Mouse (Mus musculus) stomach, postnatal 0 days (tissue): ENCODE measurements at regions not wholly inside any gene's neighbourhood (a gene's known extent, or its start where the extent isn't known, plus 50 kb on each side); places are given as distances from the start of the nearest gene placed in this dataset.

ENCODE experiments used
- ATAC-seq: fragments of 200-750 bp; cut with Nextera tagmentation; 2 replicates; pipeline ENCODE4 v1.8.0; 2017; ENCODE audit not compliant: low FRiP score, low TSS enrichment
- DNase-seq: peaks from one replicate; pipeline ENCODE4 v3.0.0-alpha.2; 2016; ENCODE audit warnings: low spot score
- H3K27ac ChIP-seq: fragments of 300-500 bp; sonication (generic); replicated peaks from 2 replicates; pipeline ENCODE4 v1.5.1; 2014; ENCODE audit warnings: mild to moderate bottlenecking, control low read depth
- H3K27me3 ChIP-seq: fragments of 300-500 bp; sonication (generic); 2 replicates; pipeline ENCODE4 v1.6.1; 2014; ENCODE audit warnings: low read length; ENCODE audit not compliant: control insufficient read depth, insufficient read depth
- H3K36me3 ChIP-seq: fragments of 300-500 bp; sonication (generic); 2 replicates; pipeline ENCODE4 v1.6.1; 2014; ENCODE audit warnings: low read length, mixed read lengths; ENCODE audit not compliant: control insufficient read depth, insufficient read depth
- H3K4me1 ChIP-seq: fragments of 300-500 bp; sonication (generic); replicated peaks from 2 replicates; pipeline ENCODE4 v1.6.1; 2014; ENCODE audit warnings: antibody characterized with exemption; ENCODE audit not compliant: control insufficient read depth, insufficient read depth
- H3K4me2 ChIP-seq: fragments of 300-500 bp; sonication (generic); replicated peaks from 2 replicates; pipeline ENCODE4 v1.6.1; 2014; ENCODE audit warnings: low read depth, mild to moderate bottlenecking, control low read depth, moderate library complexity
- H3K4me3 ChIP-seq: fragments of 300-500 bp; sonication (generic); 2 replicates; pipeline ENCODE4 v1.5.1; 2014; ENCODE audit warnings: low read depth, low read length, control low read depth
- H3K9ac ChIP-seq: fragments of 300-500 bp; sonication (generic); 2 replicates; pipeline ENCODE4 v1.6.1; 2014; ENCODE audit warnings: mild to moderate bottlenecking, low read length, control low read depth, mixed read lengths
- H3K9me3 ChIP-seq: fragments of 300-500 bp; sonication (generic); 2 replicates; pipeline ENCODE4 v1.6.1; 2016; ENCODE audit warnings: low read length; ENCODE audit not compliant: control insufficient read depth
- CTCF ChIP-seq: IDR thresholded peaks from 2 replicates; pipeline ENCODE4 v1.5.1; 2016; ENCODE audit warnings: antibody characterized with exemption, low read depth, mild to moderate bottlenecking, moderate library complexity
- EP300 ChIP-seq: optimal IDR thresholded peaks from 2 replicates; pipeline ENCODE3; 2016; ENCODE audit warnings: antibody characterized with exemption
- WGBS: fragments of 180-500 bp; shearing (Covaris S2); extraction: QIAGEN DNeasy Blood & Tissue Kit; methylation state at CpG from one replicate; pipeline ENCODE4 v1.1.7; 2014; 5-methylcytosine and 5-hydroxymethylcytosine counted together

GRCm38 (mm10) chr3:120732391-120732790 is 439.1 kb downstream of the Rwdd3 start:
- DNase-seq = no peak
- no peaks in the 10 kb centered on the region for H3K9me3 ChIP-seq
- no peak overlapping the region for H3K9ac ChIP-seq
- ATAC-seq = no peak
- H3K36me3 ChIP-seq = no peaks in the 10 kb centered on the region
- no peak overlapping the region for H3K27ac ChIP-seq
- no peak overlapping the region for H3K4me2 ChIP-seq
- WGBS = 89% methylated on average over 8 of the region's 8 CpGs
- H3K27me3 ChIP-seq = no peaks in the 10 kb centered on the region
- TF ChIP-seq CTCF (no peak), EP300 (no peak)
- no peaks in the 10 kb centered on the region for H3K4me1 ChIP-seq
- no peak overlapping the region for H3K4me3 ChIP-seq

- 77% methylated on average over 9 of the region's 9 CpGs for whole genome bisulfite sequencing
- no peaks in the 10 kb centered on the region for H3K36me3 ChIP-seq
- H3K9me3 ChIP-seq = no peaks in the 10 kb centered on the region
Measured at GRCm38 (mm10) chr3:120731287-120731686, 440.2 kb downstream of the Rwdd3 start.

GRCm38 (mm10) chr3:120730225-120730624 is 441.3 kb downstream of the Rwdd3 start:
- no peaks in the 10 kb centered on the region for H3K4me1 ChIP-seq
- no peaks in the 10 kb centered on the region for H3K9me3 ChIP-seq
- H3K27me3 ChIP-seq = no peaks in the 10 kb centered on the region
- H3K9ac ChIP-seq = no peak overlapping the region
- 25% methylated on average over 4 of the region's 4 CpGs for WGBS
- no peak overlapping the region for H3K4me3 ChIP-seq
- no peak for TF ChIP-seq CTCF
- TF ChIP-seq EP300 = no peak
- H3K36me3 ChIP-seq = no peaks in the 10 kb centered on the region
- H3K27ac ChIP-seq = no peak overlapping the region
- DNase-seq (no peak), ATAC-seq (no peak)
- no peak overlapping the region for H3K4me2 ChIP-seq

More at GRCm38 (mm10) chr3:120731287-120731686, 440.2 kb downstream of the Rwdd3 start:
- DNase-seq = no peak
- no peak overlapping the region for H3K4me3 ChIP-seq
- ATAC-seq = no peak
- H3K27ac ChIP-seq = no peak overlapping the region
- no peaks in the 10 kb centered on the region for H3K4me1 ChIP-seq
- H3K4me2 ChIP-seq = no peak overlapping the region
- H3K9ac ChIP-seq = no peak overlapping the region
- H3K27me3 ChIP-seq = no peaks in the 10 kb centered on the region
- TF ChIP-seq EP300 (no peak), CTCF (no peak)

GRCm38 (mm10) chr3:120729671-120730070 is 441.8 kb downstream of the Rwdd3 start:
- TF ChIP-seq EP300 = no peak
- no peak for TF ChIP-seq CTCF
- H3K36me3 ChIP-seq = no peaks in the 10 kb centered on the region
- no peaks in the 10 kb centered on the region for H3K4me1 ChIP-seq
- H3K27me3 ChIP-seq = no peaks in the 10 kb centered on the region
- H3K9ac ChIP-seq = no peak overlapping the region
- H3K4me2 ChIP-seq = no peak overlapping the region
- no peak overlapping the region for H3K4me3 ChIP-seq
- H3K27ac ChIP-seq = no peak overlapping the region
- 35% methylated on average over 5 of the region's 5 CpGs for WGBS
- no peaks in the 10 kb centered on the region for H3K9me3 ChIP-seq
- DNase-seq = no peak
- ATAC-seq = no peak

GRCm38 (mm10) chr3:120685227-120685626 is 486.3 kb downstream of the Rwdd3 start:
- Histone ChIP-seq H3K4me1 (no peaks in the 10 kb centered on the region), H3K9me3 (no peaks in the 10 kb centered on the region), H3K36me3 (no peaks in the 10 kb centered on the region), H3K4me2 (no peak overlapping the region), H3K27me3 (no peaks in the 10 kb centered on the region), H3K27ac (no peak overlapping the region), H3K9ac (no peak overlapping the region), H3K4me3 (no peak overlapping the region)
- TF ChIP-seq CTCF (no peak), EP300 (no peak)
- WGBS = 72% methylated on average over 4 of the region's 4 CpGs
- DNase-seq (no peak), ATAC-seq (no peak)

- peak; percentile 15 for DNase-seq
- H3K9me3 ChIP-seq = no peaks in the 10 kb centered on the region
- no peak overlapping the region for H3K27ac ChIP-seq
- ATAC-seq = no peak
- no peaks in the 10 kb centered on the region for H3K4me1 ChIP-seq
- WGBS = 14% methylated on average over 2 of the region's 2 CpGs
- H3K4me2 ChIP-seq = no peak overlapping the region
- H3K4me3 ChIP-seq = no peak overlapping the region
- TF ChIP-seq EP300 = no peak
- TF ChIP-seq CTCF = no peak
- no peak overlapping the region for H3K9ac ChIP-seq
- H3K36me3 ChIP-seq = no peaks in the 10 kb centered on the region
- H3K27me3 ChIP-seq = no peaks in the 10 kb centered on the region
Measured at GRCm38 (mm10) chr3:120675906-120676305, 495.6 kb downstream of the Rwdd3 start.
